Mouse (Mus musculus): ENCODE data around the gene Faap20.
A peak's percentile ranks its signal among the peaks of the same experiment; 100 is the strongest.

The Faap20 gene

GRCm38 (mm10) chr4:155249648-155250351, at the start of gene Faap20:
Gene Faap20 (plus strand): TSS chr4:155249802.
- peak; percentile 74 to 77 for DNase-seq (ENCODE audit: low spot score in 2 of 2)

GRCm38 (mm10) chr4:155200861-155201390, 48.7 kb upstream of the Faap20 start:
- no peak for DNase-seq (ENCODE audit: low spot score in 2 of 2)

GRCm38 (mm10) chr4:155201764-155202163, 47.8 kb upstream of the Faap20 start:
- no peak for DNase-seq (ENCODE audit: low spot score in 2 of 2)

- no peak for DNase-seq (ENCODE audit: low spot score in 2 of 2)
These were observed 43.7 kb upstream of the Faap20 start for GRCm38 (mm10) chr4:155205919-155206318.

- no peak for DNase-seq (ENCODE audit: low spot score in 2 of 2)
These were observed 43.1 kb upstream of the Faap20 start for GRCm38 (mm10) chr4:155206498-155206897.

- DNase-seq (ENCODE audit: low spot score in 2 of 2), result no peak
These were observed 41.8 kb upstream of the Faap20 start for GRCm38 (mm10) chr4:155207841-155208240.

- DNase-seq (ENCODE audit: low spot score in 2 of 2), result no peak
These were observed 41.0 kb upstream of the Faap20 start for GRCm38 (mm10) chr4:155208613-155209012.

- no peak for DNase-seq (ENCODE audit: low spot score in 2 of 2)
These were observed 40.5 kb upstream of the Faap20 start for GRCm38 (mm10) chr4:155209079-155209478.

- DNase-seq (ENCODE audit: low spot score in 2 of 2), result no peak
These were observed 40.1 kb upstream of the Faap20 start for GRCm38 (mm10) chr4:155209494-155209893.

GRCm38 (mm10) chr4:155213052-155213751, 36.4 kb upstream of the Faap20 start:
- DNase-seq (ENCODE audit: low spot score in 2 of 2), result no peak

- no peak for DNase-seq (ENCODE audit: low spot score in 2 of 2)
These were observed 35.9 kb upstream of the Faap20 start for GRCm38 (mm10) chr4:155213752-155214054.

GRCm38 (mm10) chr4:155214188-155214587, 35.4 kb upstream of the Faap20 start:
- DNase-seq (ENCODE audit: low spot score in 2 of 2), result no peak

GRCm38 (mm10) chr4:155214793-155215192, 34.8 kb upstream of the Faap20 start:
- no peak for DNase-seq (ENCODE audit: low spot score in 2 of 2)

- DNase-seq (ENCODE audit: low spot score in 2 of 2), result no peak
These were observed 34.4 kb upstream of the Faap20 start for GRCm38 (mm10) chr4:155215203-155215602.

- no peak for DNase-seq (ENCODE audit: low spot score in 2 of 2)
These were observed 33.6 kb upstream of the Faap20 start for GRCm38 (mm10) chr4:155215773-155216630.

- DNase-seq (ENCODE audit: low spot score in 2 of 2), result no peak
These were observed 32.1 kb upstream of the Faap20 start for GRCm38 (mm10) chr4:155217241-155218103.

- no peak for DNase-seq (ENCODE audit: low spot score in 2 of 2)
These were observed 31.4 kb upstream of the Faap20 start for GRCm38 (mm10) chr4:155218104-155218732.

GRCm38 (mm10) chr4:155219271-155220212, 30.1 kb upstream of the Faap20 start:
- no peak for DNase-seq (ENCODE audit: low spot score in 2 of 2)

- DNase-seq (ENCODE audit: low spot score in 2 of 2), result no peak
These were observed 29.1 kb upstream of the Faap20 start for GRCm38 (mm10) chr4:155220213-155221100.
